Mouse (Mus musculus): ENCODE results near the gene Slc4a10. TPM values are rescaled to one million over a fixed set of nuclear protein-coding genes. Genes with fewer than 3 reads are reported as not detected.

Slc4a10 gene
- polyA plus RNA-seq, 1 experiment from 2014 or later, result 14.0 TPM

GRCm38 (mm10) chr2:62361514-62361913, 315.3 kb downstream of the Slc4a10 start:
- Histone ChIP-seq H3K9ac (no peak overlapping the region), H3K4me1 (replicated peaks) (no peaks in the 10 kb centered on the region), H3K9me3 (no peaks in the 10 kb centered on the region), H3K27me3 (no peaks in the 10 kb centered on the region), H3K4me2 (no peak overlapping the region), H3K4me3 (no peak overlapping the region), H3K36me3 (no peaks in the 10 kb centered on the region), H3K27ac (no peak overlapping the region)
- no peak for ATAC-seq (ENCODE audit: low FRiP score)
- WGBS, result 82% methylated on average over 3 of the region's 3 CpGs

GRCm38 (mm10) chr2:62362211-62362610, 315.9 kb downstream of the Slc4a10 start:
- H3K9me3 ChIP-seq, result no peaks in the 10 kb centered on the region
- H3K36me3 ChIP-seq, result no peaks in the 10 kb centered on the region
- H3K4me1 ChIP-seq (replicated peaks), result no peaks in the 10 kb centered on the region
- H3K27me3 ChIP-seq, result no peaks in the 10 kb centered on the region
- H3K4me3 ChIP-seq, result no peak overlapping the region
- no peak overlapping the region for H3K4me2 ChIP-seq
- H3K27ac ChIP-seq, result no peak overlapping the region
- 90% methylated on average over 9 of the region's 9 CpGs for WGBS
- no peak overlapping the region for H3K9ac ChIP-seq
- ATAC-seq (ENCODE audit: low FRiP score), result no peak

GRCm38 (mm10) chr2:62363606-62364005, 317.3 kb downstream of the Slc4a10 start:
- no peaks in the 10 kb centered on the region for H3K36me3 ChIP-seq
- no peak overlapping the region for H3K4me3 ChIP-seq
- H3K27ac ChIP-seq, result no peak overlapping the region
- no peak for ATAC-seq (ENCODE audit: low FRiP score)
- no peaks in the 10 kb centered on the region for H3K4me1 ChIP-seq (replicated peaks)
- H3K4me2 ChIP-seq, result no peak overlapping the region
- no peak overlapping the region for H3K9ac ChIP-seq
- H3K9me3 ChIP-seq, result 0 out of 2 replicates have a peak, but pooled peaks cover 5% of the 10 kb centered on the region
- H3K27me3 ChIP-seq, result no peaks in the 10 kb centered on the region
- 89% methylated on average over 4 of the region's 4 CpGs for WGBS

DNA sequence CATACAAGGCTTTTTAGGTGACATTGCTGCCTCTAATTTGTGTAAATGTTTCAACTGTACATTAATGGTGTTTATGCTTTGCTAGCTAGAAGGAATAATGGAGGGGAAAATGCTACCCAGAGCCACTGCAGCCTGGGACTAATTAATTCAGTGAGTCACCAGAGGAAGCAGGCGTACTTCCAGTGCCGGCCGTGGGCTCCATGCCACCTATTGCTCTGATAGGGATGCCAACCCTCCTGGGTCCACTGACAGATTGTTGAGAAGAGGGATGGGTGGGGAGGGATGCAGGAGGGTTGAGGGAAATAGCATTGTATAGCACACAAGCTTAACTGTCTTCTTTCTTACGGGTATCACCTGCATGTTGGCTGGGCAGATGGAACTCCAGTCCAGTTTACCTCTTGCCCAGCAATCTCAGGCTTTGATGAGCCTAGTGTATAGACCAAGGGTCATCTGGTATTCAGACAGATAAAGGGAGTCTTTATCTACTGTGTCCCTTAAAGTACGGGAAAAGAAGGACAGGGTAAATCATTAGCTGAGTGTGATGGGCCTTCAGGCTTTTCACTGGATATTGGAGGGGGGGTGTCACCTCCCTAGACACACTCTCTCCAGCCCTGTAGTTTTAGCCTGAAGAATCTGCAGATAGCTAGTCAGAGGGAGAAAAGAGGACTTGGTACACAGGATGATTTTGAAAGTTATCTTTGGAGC, 322.2 kb downstream of the Slc4a10 start:
- Histone ChIP-seq H3K9me3 (0 out of 2 replicates have a peak, but pooled peaks cover 5% of the 10 kb centered on the region), H3K27ac (no peak overlapping the region), H3K27me3 (no peaks in the 10 kb centered on the region), H3K36me3 (no peaks in the 10 kb centered on the region), H3K9ac (no peak overlapping the region), H3K4me2 (no peak overlapping the region), H3K4me3 (no peak overlapping the region), H3K4me1 (replicated peaks) (no peaks in the 10 kb centered on the region)
- 73% methylated on average over 5 of the region's 5 CpGs for WGBS
- no peak for ATAC-seq (ENCODE audit: low FRiP score)

DNA sequence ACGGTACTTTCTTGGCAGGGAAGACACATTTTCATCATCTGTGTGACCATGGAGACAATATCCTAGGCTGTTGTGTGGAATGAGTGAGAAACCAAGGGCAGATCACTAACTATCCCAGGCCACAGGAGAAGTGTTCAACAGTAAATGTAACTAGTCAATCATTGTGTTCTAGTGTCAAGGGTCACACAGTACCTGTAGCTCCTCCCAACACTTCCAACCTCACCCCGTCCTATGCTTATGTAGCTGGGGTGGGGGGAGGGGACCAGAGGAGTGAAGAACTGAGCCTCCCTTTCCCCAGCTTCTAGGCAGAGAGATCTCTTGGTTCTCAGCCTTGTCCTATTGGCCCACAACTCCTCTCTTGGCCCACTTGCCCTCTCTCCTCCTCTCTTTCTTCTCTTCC, 323.8 kb downstream of the Slc4a10 start:
- Histone ChIP-seq H3K27ac (no peak overlapping the region), H3K27me3 (no peaks in the 10 kb centered on the region), H3K4me2 (no peak overlapping the region), H3K4me1 (replicated peaks) (no peaks in the 10 kb centered on the region), H3K36me3 (no peaks in the 10 kb centered on the region), H3K9ac (no peak overlapping the region), H3K9me3 (0 out of 2 replicates have a peak, but pooled peaks cover 5% of the 10 kb centered on the region), H3K4me3 (no peak overlapping the region)
- 64% methylated on average over 2 of the region's 2 CpGs for WGBS
- ATAC-seq (ENCODE audit: low FRiP score), result no peak

DNA sequence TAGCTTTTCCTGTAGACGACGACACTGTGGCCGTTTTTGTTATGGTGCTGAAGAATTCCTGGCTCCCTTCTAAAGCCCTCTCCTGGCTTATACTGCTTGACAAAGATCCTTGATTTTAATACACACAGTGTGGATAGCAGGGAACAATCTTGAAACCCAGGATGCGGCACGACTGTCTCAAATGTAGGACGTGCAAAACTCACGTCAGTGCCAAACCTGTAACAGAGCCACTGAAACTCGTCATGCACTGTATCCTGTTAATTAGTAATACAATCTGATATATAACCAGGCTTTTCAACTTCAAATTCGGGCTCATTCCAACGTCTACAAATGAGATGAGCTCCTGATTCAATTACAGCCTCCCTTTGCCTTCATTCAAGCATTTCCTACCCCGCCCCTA, 327.4 kb downstream of the Slc4a10 start:
- ATAC-seq (ENCODE audit: low FRiP score), result no peak
- no peak overlapping the region for H3K4me2 ChIP-seq
- H3K4me3 ChIP-seq, result no peak overlapping the region
- H3K27ac ChIP-seq, result no peak overlapping the region
- H3K27me3 ChIP-seq, result no peaks in the 10 kb centered on the region
- no peaks in the 10 kb centered on the region for H3K36me3 ChIP-seq
- WGBS, result 82% methylated on average over 11 of the region's 11 CpGs
- no peaks in the 10 kb centered on the region for H3K4me1 ChIP-seq (replicated peaks)
- H3K9me3 ChIP-seq, result no peaks in the 10 kb centered on the region
- H3K9ac ChIP-seq, result no peak overlapping the region

Other genes with a start within 250 kb of the Slc4a10 start
- gene Tbr1, start 243.5 kb upstream of the Slc4a10 start, polyA plus RNA-seq (2015; fragmentation: Nextera tagmentation; extraction: Ambion mirVana), result 0.60 and 0.83 TPM in 2 replicates